Mouse (Mus musculus): Measurements from ENCODE around the gene Scyl1.

DNA sequence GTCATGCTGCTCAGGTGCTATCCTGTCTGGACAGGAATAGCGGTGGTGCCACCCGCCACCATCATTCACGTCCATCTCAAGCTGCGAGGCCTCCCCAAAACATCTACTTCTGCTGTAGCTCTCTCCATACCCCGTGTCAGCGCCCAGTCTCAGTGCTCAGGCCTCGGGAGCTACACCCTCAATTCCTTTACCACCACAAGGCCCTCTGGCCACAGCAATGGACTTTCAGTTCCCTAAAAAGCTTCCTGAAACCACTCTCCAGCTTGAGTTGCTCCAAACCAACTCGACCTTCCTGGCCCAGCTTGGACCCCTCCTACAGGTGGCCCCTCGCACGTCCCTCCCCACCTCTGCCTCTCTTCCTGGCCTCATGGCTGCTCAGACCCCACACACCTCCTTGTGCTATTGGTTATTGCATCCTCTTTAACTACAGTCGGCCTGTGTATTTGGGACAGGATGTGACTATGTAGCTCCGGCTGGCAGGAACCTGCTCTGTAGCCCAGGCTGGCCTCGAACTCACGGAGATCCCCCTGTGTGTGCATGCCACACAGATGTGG is 59.2 kb downstream of the Scyl1 start:
- TF ChIP-seq POLR2A (IDR thresholded peaks at IDR 0.05; ENCODE audit: low read depth, low read length) = no peak
- no peak for TF ChIP-seq CTCF (IDR thresholded peaks at IDR 0.05; ENCODE audit: extremely low read depth, insufficient read length, insufficient replicate concordance, low read depth, low read length)

All from small intestine, adult 2 months (tissue).